Mouse (Mus musculus): ENCODE results near the gene Pax7.

- TF ChIP-seq CTCF (IDR thresholded peaks at IDR 0.05; ENCODE audit: low read depth, low read length) (no peak), POLR2A (IDR thresholded peaks at IDR 0.05; ENCODE audit: extremely low read depth, insufficient read depth, low read length) (no peak)
Observed at GRCm38 (mm10) chr4:139833036-139833634, at the start of gene Pax7.
